Mouse (Mus musculus): ENCODE measurements around the gene Dcxr. TPM values are rescaled to one million over a fixed set of nuclear protein-coding genes. Genes with fewer than 3 reads are reported as not detected.

Gene Dcxr
- polyA plus RNA-seq, 1 experiment from 2014 or later = 17.2 TPM

- TF ChIP-seq CTCF (IDR thresholded peaks at IDR 0.05) = no peak
- DNase-seq (ENCODE audit: low read depth, low spot score) (no peak), ATAC-seq (no peak)
- in situ Hi-C loops (cut with MboI; ENCODE audit: low pct_unique_long_range_greater_than_20kb) = no loop called here
- CTCF ChIA-PET = interaction anchor here (1.1 to 2.9 kb wide), 2 partner anchors 15 to 16 kb away, joined by 3 to 10 read pairs; no protein-coding TSS in a partner anchor
- no peaks in the 10 kb centered on the region for H3K27me3 ChIP-seq
- POLR2A ChIA-PET = no interaction called here
Measured at GRCm38 (mm10) chr11:120760236-120760635, 33.2 kb upstream of the Dcxr start.

GRCm38 (mm10) chr11:120751606-120752005 is 24.5 kb upstream of the Dcxr start:
- CTCF ChIA-PET = interaction anchor here (3.5 kb wide), 1 partner anchor 25 kb away, joined by 10 read pairs; no protein-coding TSS in a partner anchor
- in situ Hi-C loops (cut with MboI; ENCODE audit: low pct_unique_long_range_greater_than_20kb) = no loop called here

GRCm38 (mm10) chr11:120749430-120749829 is 22.3 kb upstream of the Dcxr start:
- ATAC-seq = no peak
- ChIA-PET CTCF (interaction anchor here (1.2 to 3.5 kb wide), 2 partner anchors 8 to 27 kb away, joined by 3 to 10 read pairs; no protein-coding TSS in a partner anchor), POLR2A (no interaction called here)
- in situ Hi-C loops (cut with MboI; ENCODE audit: low pct_unique_long_range_greater_than_20kb) = no loop called here
- H3K27me3 ChIP-seq = no peaks in the 10 kb centered on the region
- no peak for DNase-seq (ENCODE audit: low read depth, low spot score)
- peak; percentile 65 for TF ChIP-seq CTCF (IDR thresholded peaks at IDR 0.05)

More at GRCm38 (mm10) chr11:120751606-120752005, 24.5 kb upstream of the Dcxr start:
- no peak for TF ChIP-seq CTCF (IDR thresholded peaks at IDR 0.05)
- POLR2A ChIA-PET = no interaction called here
- DNase-seq (ENCODE audit: low read depth, low spot score) (no peak), ATAC-seq (no peak)
- H3K27me3 ChIP-seq = no peaks in the 10 kb centered on the region

- ChIA-PET POLR2A (no interaction called here), CTCF (no interaction called here)
- in situ Hi-C loops (cut with MboI; ENCODE audit: low pct_unique_long_range_greater_than_20kb) = no loop called here
- no peak for ATAC-seq
- no peak for DNase-seq (ENCODE audit: low read depth, low spot score)
- TF ChIP-seq CTCF (IDR thresholded peaks at IDR 0.05) = no peak
- H3K27me3 ChIP-seq = no peaks in the 10 kb centered on the region
Measured at GRCm38 (mm10) chr11:120747974-120748373, 20.9 kb upstream of the Dcxr start.

GRCm38 (mm10) chr11:120744121-120744701 is 17.1 kb upstream of the Dcxr start:
- ChIA-PET POLR2A (no interaction called here), CTCF (interaction anchor here (1.5 kb wide), 1 partner anchor 9 kb away, joined by 3 read pairs; no protein-coding TSS in a partner anchor)
- ATAC-seq (no peak), DNase-seq (ENCODE audit: low read depth, low spot score) (no peak)
- in situ Hi-C loops (cut with MboI; ENCODE audit: low pct_unique_long_range_greater_than_20kb) = no loop called here
- no peak for TF ChIP-seq CTCF (IDR thresholded peaks at IDR 0.05)
- no peaks in the 10 kb centered on the region for H3K27me3 ChIP-seq

GRCm38 (mm10) chr11:120740981-120741380 is 13.9 kb upstream of the Dcxr start:
- no peak for TF ChIP-seq CTCF (IDR thresholded peaks at IDR 0.05)
- POLR2A ChIA-PET = no interaction called here
- CTCF ChIA-PET = interaction anchor here (1.3 kb wide), 1 partner anchor 9 kb away, joined by 3 read pairs; no protein-coding TSS in a partner anchor

GRCm38 (mm10) chr11:120736424-120736823 is 9.3 kb upstream of the Dcxr start:
- CTCF ChIA-PET = no interaction called here
- in situ Hi-C loops (cut with MboI; ENCODE audit: low pct_unique_long_range_greater_than_20kb) = no loop called here
- ATAC-seq (no peak), DNase-seq (ENCODE audit: low read depth, low spot score) (no peak)
- POLR2A ChIA-PET = no interaction called here
- no peaks in the 10 kb centered on the region for H3K27me3 ChIP-seq
- no peak for TF ChIP-seq CTCF (IDR thresholded peaks at IDR 0.05)

More at GRCm38 (mm10) chr11:120740981-120741380, 13.9 kb upstream of the Dcxr start:
- no peaks in the 10 kb centered on the region for H3K27me3 ChIP-seq
- DNase-seq (ENCODE audit: low read depth, low spot score) (no peak), ATAC-seq (no peak)
- in situ Hi-C loops (cut with MboI; ENCODE audit: low pct_unique_long_range_greater_than_20kb) = no loop called here

GRCm38 (mm10) chr11:120733521-120733920 is 6.4 kb upstream of the Dcxr start:
- in situ Hi-C loops (cut with MboI; ENCODE audit: low pct_unique_long_range_greater_than_20kb) = no loop called here
- DNase-seq (ENCODE audit: low read depth, low spot score) (peak; percentile 73), ATAC-seq (no peak)
- no peaks in the 10 kb centered on the region for H3K27me3 ChIP-seq
- ChIA-PET CTCF (interaction anchor here (1.5 kb wide), 1 partner anchor 43 kb away, joined by 5 read pairs; no protein-coding TSS in a partner anchor), POLR2A (no interaction called here)
- no peak for TF ChIP-seq CTCF (IDR thresholded peaks at IDR 0.05)

- ChIA-PET POLR2A (no interaction called here), CTCF (interaction anchor here (1.0 to 1.5 kb wide), 3 partner anchors 10 to 44 kb away, joined by 3 to 5 read pairs (median 4); no protein-coding TSS in a partner anchor)
- TF ChIP-seq CTCF (IDR thresholded peaks at IDR 0.05) = no peak
- in situ Hi-C loops (cut with MboI; ENCODE audit: low pct_unique_long_range_greater_than_20kb) = no loop called here
- ATAC-seq = peak; percentile 9
- peak; percentile 25 for DNase-seq (ENCODE audit: low read depth, low spot score)
- no peaks in the 10 kb centered on the region for H3K27me3 ChIP-seq
Measured at GRCm38 (mm10) chr11:120731858-120732680, 5.0 kb upstream of the Dcxr start, which contains the start of gene Cbr2. Gene Cbr2 (minus strand): TSS chr11:120732114.

GRCm38 (mm10) chr11:120731395-120731794 is 4.3 kb upstream of the Dcxr start:
- H3K27me3 ChIP-seq = no peaks in the 10 kb centered on the region
- in situ Hi-C loops (cut with MboI; ENCODE audit: low pct_unique_long_range_greater_than_20kb) = no loop called here
- no peak for ATAC-seq
- POLR2A ChIA-PET = no interaction called here
- TF ChIP-seq CTCF (IDR thresholded peaks at IDR 0.05) = no peak
- CTCF ChIA-PET = interaction anchor here (1.0 to 1.3 kb wide), 2 partner anchors 9 to 45 kb away, joined by 3 to 4 read pairs; no protein-coding TSS in a partner anchor
- DNase-seq (ENCODE audit: low read depth, low spot score) = no peak

Measured in Patski (cell line).